Mouse (Mus musculus) B cell, adult (primary cell): ENCODE results near the gene Klk1b4. TPM values are rescaled to one million over a fixed set of nuclear protein-coding genes. Genes with fewer than 3 reads are reported as not detected.

Experiments
- total RNA-seq: library from RNA; stranded (reverse); gene quantifications from 4 replicates; pipeline ENCODE4 v1.2.4, GENCODE M21; 2023; ENCODE audit not compliant: inconsistent age

Klk1b4 gene
- not detected in 4 replicates for total RNA-seq

GRCm38 (mm10) chr7:44207135-44207534 is at the start of gene Klk1b4:
TSS of gene Klk1b4 (plus strand) at chr7:44207435.

GRCm38 (mm10) chr7:44187936-44188335 is 19.3 kb upstream of the Klk1b4 start, which contains the start of gene Klk1b24:
TSS of gene Klk1b24 (plus strand) at chr7:44188236.

GRCm38 (mm10) chr7:44197891-44198290 is 9.3 kb upstream of the Klk1b4 start, which contains the start of gene Klk1b3:
TSS of gene Klk1b3 (plus strand) at chr7:44198191.

GRCm38 (mm10) chr7:44215645-44216044 is 8.4 kb downstream of the Klk1b4 start, which contains the start of gene Klk1b5:
TSS of gene Klk1b5 (plus strand) at chr7:44215945.

GRCm38 (mm10) chr7:44225076-44225475 is 17.8 kb downstream of the Klk1b4 start, which contains the start of gene Klk1:
TSS of gene Klk1 (plus strand) at chr7:44225360.

GRCm38 (mm10) chr7:44235909-44236308 is 28.7 kb downstream of the Klk1b4 start, which contains the start of gene Gm36864:
TSS of gene Gm36864 (plus strand) at chr7:44236177.

GRCm38 (mm10) chr7:44246055-44246983 is 39.1 kb downstream of the Klk1b4 start, which contains the start of the genes 1700028J19Rik and 2410002F23Rik:
TSS of gene 1700028J19Rik (minus strand) at chr7:44246695.
TSS of gene 2410002F23Rik (plus strand) at chr7:44246722.

GRCm38 (mm10) chr7:44257278-44257677 is 50.0 kb downstream of the Klk1b4 start, which contains the start of gene Acp4:
TSS of gene Acp4 (minus strand) at chr7:44257378.

GRCm38 (mm10) chr7:44261147-44261546 is 53.9 kb downstream of the Klk1b4 start, which contains the start of gene Gm15517:
TSS of gene Gm15517 (plus strand) at chr7:44261447.

Other genes starting within 250 kb of the Klk1b4 start
- gene Klk1b1, start 240.7 kb upstream of the Klk1b4 start, total RNA-seq = not detected in 4 replicates
- not detected in 4 replicates for gene Klk1b9, start 231.4 kb upstream of the Klk1b4 start, total RNA-seq
- gene Klk1b11, start 211.6 kb upstream of the Klk1b4 start, total RNA-seq = not detected in 4 replicates
- not detected in 4 replicates for gene Klk1b26, start 195.3 kb upstream of the Klk1b4 start, total RNA-seq
- not detected in 4 replicates for gene Klk1b27, start 155.1 kb upstream of the Klk1b4 start, total RNA-seq
- gene Klk1b21, start 105.1 kb upstream of the Klk1b4 start, total RNA-seq = not detected in 4 replicates
- not detected in 4 replicates for gene Klk1b22, start 94.8 kb upstream of the Klk1b4 start, total RNA-seq
- not detected in 4 replicates for gene Klk1b16, start 70.7 kb upstream of the Klk1b4 start, total RNA-seq
- gene Klk1b24, start 19.2 kb upstream of the Klk1b4 start, total RNA-seq = not detected in 4 replicates
- gene Klk1b3, start 9.2 kb upstream of the Klk1b4 start, total RNA-seq = not detected in 4 replicates
- not detected in 4 replicates for gene Klk1b5, start 8.5 kb downstream of the Klk1b4 start, total RNA-seq
- gene Klk1, start 17.9 kb downstream of the Klk1b4 start, total RNA-seq = not detected in 4 replicates
- gene Gm36864, start 28.7 kb downstream of the Klk1b4 start, total RNA-seq = not detected in 4 replicates
- 0.87 to 1.9 TPM (median 1.5 TPM) in 4 replicates for gene 1700028J19Rik, start 39.3 kb downstream of the Klk1b4 start, total RNA-seq
- 153 to 193 TPM (median 178 TPM) in 4 replicates for gene 2410002F23Rik, start 39.3 kb downstream of the Klk1b4 start, total RNA-seq
- not detected in 4 replicates for gene Acp4, start 49.9 kb downstream of the Klk1b4 start, total RNA-seq
- gene Gm15517, start 54.0 kb downstream of the Klk1b4 start, total RNA-seq = not detected in 4 replicates
- 1.00 to 2.5 TPM (median 1.2 TPM) in 4 replicates for gene Clec11a, start 99.5 kb downstream of the Klk1b4 start, total RNA-seq
- 29.6 to 39.7 TPM (median 36.1 TPM) in 4 replicates for gene Shank1, start 102.8 kb downstream of the Klk1b4 start, total RNA-seq
- gene Syt3, start 176.7 kb downstream of the Klk1b4 start, total RNA-seq = not detected in 4 replicates
- not detected in 4 replicates for gene 1700008O03Rik, start 178.4 kb downstream of the Klk1b4 start, total RNA-seq
- not detected in 4 replicates for gene Lrrc4b, start 221.6 kb downstream of the Klk1b4 start, total RNA-seq